Mouse (Mus musculus): ENCODE data around the gene Sh3pxd2b. TPM values are rescaled to one million over a fixed set of nuclear protein-coding genes. Genes with fewer than 3 reads are reported as not detected.

Gene Sh3pxd2b
- total and polyA plus RNA-seq, 2 experiments from 2014 or later = 3.3 to 12.4 TPM

GRCm38 (mm10) chr11:32452745-32453144 lies 105.1 kb downstream of the Sh3pxd2b start:
- H3K36me3 ChIP-seq (replicated peaks; ENCODE audit: control insufficient read depth, insufficient read depth, low read length) = no peaks in the 10 kb centered on the region
- H3K27ac ChIP-seq (ENCODE audit: low read depth) = no peak overlapping the region
- no peak overlapping the region for H3K9ac ChIP-seq (replicated peaks; ENCODE audit: low read depth, low read length)
- DNase-seq (ENCODE audit: low spot score) (no peak), ATAC-seq (ENCODE audit: insufficient read depth, low read depth) (no peak)
- H3K4me1 ChIP-seq (ENCODE audit: control insufficient read depth, insufficient read depth) = peaks cover 9% of the 10 kb centered on the region
- no peaks in the 10 kb centered on the region for H3K27me3 ChIP-seq (ENCODE audit: control insufficient read depth, insufficient read depth, low read length)
- H3K9me3 ChIP-seq (replicated peaks; ENCODE audit: control insufficient read depth, low read length) = no peaks in the 10 kb centered on the region
- no peak for TF ChIP-seq CTCF (IDR thresholded peaks at IDR 0.05; ENCODE audit: low read depth)
- no peak for TF ChIP-seq EP300 (IDR thresholded peaks at IDR 0.05; ENCODE audit: low read depth)
- H3K4me3 ChIP-seq (ENCODE audit: low read depth, low read length) = no peak overlapping the region
- H3K4me2 ChIP-seq (ENCODE audit: low read depth, low read length) = no peak overlapping the region
- WGBS = 89% methylated on average over 4 of the region's 4 CpGs

GRCm38 (mm10) chr11:32453353-32453915 lies 105.8 kb downstream of the Sh3pxd2b start:
- Histone ChIP-seq H3K27me3 (ENCODE audit: control insufficient read depth, insufficient read depth, low read length) (no peaks in the 10 kb centered on the region), H3K27ac (ENCODE audit: low read depth) (no peak overlapping the region), H3K36me3 (replicated peaks; ENCODE audit: control insufficient read depth, insufficient read depth, low read length) (no peaks in the 10 kb centered on the region), H3K4me3 (ENCODE audit: low read depth, low read length) (no peak overlapping the region), H3K9me3 (replicated peaks; ENCODE audit: control insufficient read depth, low read length) (no peaks in the 10 kb centered on the region), H3K4me2 (ENCODE audit: low read depth, low read length) (no peak overlapping the region), H3K9ac (replicated peaks; ENCODE audit: low read depth, low read length) (no peak overlapping the region), H3K4me1 (ENCODE audit: control insufficient read depth, insufficient read depth) (peaks cover 9% of the 10 kb centered on the region)
- TF ChIP-seq EP300 (IDR thresholded peaks at IDR 0.05; ENCODE audit: low read depth) (no peak), CTCF (IDR thresholded peaks at IDR 0.05; ENCODE audit: low read depth) (no peak)
- DNase-seq (ENCODE audit: low spot score) = no peak
- WGBS = 77% methylated on average over 8 of the region's 8 CpGs
- ATAC-seq (ENCODE audit: insufficient read depth, low read depth) = no peak

DNA sequence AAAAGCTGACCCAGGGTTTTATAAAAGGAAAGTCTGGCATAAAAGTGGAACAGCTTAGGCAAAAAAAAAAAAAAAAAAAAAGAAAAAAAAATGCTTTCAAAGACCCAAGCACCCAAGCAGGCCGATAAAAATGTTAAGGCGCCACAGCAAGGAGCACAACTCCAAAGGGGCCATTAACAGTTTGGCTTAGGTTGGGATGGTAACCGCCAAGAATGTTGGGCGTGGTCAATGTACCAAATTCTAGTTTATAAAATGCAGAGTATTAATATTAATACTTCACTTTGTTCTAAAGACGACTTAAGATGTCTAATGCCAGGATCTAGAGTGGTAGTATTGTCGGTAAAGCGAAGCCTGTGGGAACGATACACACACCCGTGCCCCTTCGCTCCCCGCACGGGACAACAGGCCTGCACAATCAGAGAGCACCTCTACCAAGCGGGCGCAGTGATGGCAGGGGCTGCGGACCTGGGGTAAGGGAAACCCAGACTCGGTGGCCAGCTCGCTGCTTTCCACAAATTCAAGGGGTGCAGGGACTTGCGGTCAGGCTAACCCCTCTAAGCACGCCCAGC lies 106.7 kb downstream of the Sh3pxd2b start:
- Histone ChIP-seq H3K27ac (ENCODE audit: low read depth) (peak overlapping the region; percentile 69), H3K4me3 (ENCODE audit: low read depth, low read length) (peak overlapping the region; percentile 69), H3K4me1 (ENCODE audit: control insufficient read depth, insufficient read depth) (peaks cover 9% of the 10 kb centered on the region), H3K9ac (replicated peaks; ENCODE audit: low read depth, low read length) (peak overlapping the region; percentile 77), H3K4me2 (ENCODE audit: low read depth, low read length) (peak overlapping the region; percentile 98), H3K27me3 (ENCODE audit: control insufficient read depth, insufficient read depth, low read length) (no peaks in the 10 kb centered on the region), H3K36me3 (replicated peaks; ENCODE audit: control insufficient read depth, insufficient read depth, low read length) (no peaks in the 10 kb centered on the region), H3K9me3 (replicated peaks; ENCODE audit: control insufficient read depth, low read length) (no peaks in the 10 kb centered on the region)
- ATAC-seq (ENCODE audit: insufficient read depth, low read depth) (peak; percentile 12), DNase-seq (ENCODE audit: low spot score) (no peak)
- WGBS = 6% methylated on average over 19 of the region's 19 CpGs
- no peak for TF ChIP-seq CTCF (IDR thresholded peaks at IDR 0.05; ENCODE audit: low read depth)
- TF ChIP-seq EP300 (IDR thresholded peaks at IDR 0.05; ENCODE audit: low read depth) = no peak

DNA sequence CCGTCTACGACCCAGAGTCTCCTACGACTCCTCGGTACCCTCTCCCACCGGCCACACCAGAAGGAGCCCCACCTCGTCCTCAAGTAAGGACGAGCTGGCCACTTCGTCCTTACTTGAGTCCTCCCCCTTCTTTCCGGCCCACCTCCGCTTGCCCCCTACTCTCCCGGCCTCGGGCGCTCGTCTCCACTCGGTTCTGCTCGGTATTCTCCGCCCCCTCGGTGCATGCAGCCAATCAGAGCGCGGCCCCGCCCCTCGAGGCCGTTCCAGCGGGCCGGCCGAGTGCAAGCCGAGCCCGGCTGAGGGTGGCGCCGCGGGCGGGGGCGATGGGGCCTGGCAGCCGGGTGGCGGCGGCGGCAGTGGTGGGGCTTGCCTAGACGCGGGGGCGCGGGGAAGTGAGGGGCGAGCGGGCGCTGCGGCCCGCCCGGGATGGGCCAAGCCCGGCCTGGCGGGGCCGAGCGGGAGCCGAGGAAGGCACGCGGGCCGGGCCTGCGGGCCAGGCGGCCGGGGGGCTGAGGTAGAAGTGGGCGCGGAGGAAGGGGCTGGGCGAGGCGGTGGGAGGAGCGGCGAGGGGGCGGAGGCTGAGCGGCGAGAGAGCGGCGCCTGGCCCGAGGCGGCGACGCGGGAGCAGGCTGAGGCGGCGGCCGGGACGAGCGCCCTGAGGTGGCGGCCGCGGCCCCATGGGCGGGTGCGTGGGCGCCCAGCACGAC lies 107.3 kb downstream of the Sh3pxd2b start, which contains the start of gene Ubtd2:
Gene Ubtd2 (plus strand): TSS at position 571 of the 707 bp plus-strand sequence.
- peak within 1 kb of the TSS; percentile 98 for H3K4me2 ChIP-seq (ENCODE audit: low read depth, low read length)
- ATAC-seq (ENCODE audit: insufficient read depth, low read depth) = peak; percentile 96

GRCm38 (mm10) chr11:32455507-32456141 lies 108.0 kb downstream of the Sh3pxd2b start:
- peaks cover 9% of the 10 kb centered on the region for H3K4me1 ChIP-seq (ENCODE audit: control insufficient read depth, insufficient read depth)
- ATAC-seq (ENCODE audit: insufficient read depth, low read depth) (peak; percentile 15), DNase-seq (ENCODE audit: low spot score) (peak; percentile 53)
- H3K4me3 ChIP-seq (ENCODE audit: low read depth, low read length) = peak overlapping the region; percentile 69
- TF ChIP-seq CTCF (IDR thresholded peaks at IDR 0.05; ENCODE audit: low read depth) (no peak), EP300 (IDR thresholded peaks at IDR 0.05; ENCODE audit: low read depth) (no peak)
- WGBS = under 1% methylated on average over 53 of the region's 58 CpGs
- peak overlapping the region; percentile 98 for H3K4me2 ChIP-seq (ENCODE audit: low read depth, low read length)
- peak overlapping the region; percentile 94 for H3K27ac ChIP-seq (ENCODE audit: low read depth)
- H3K9me3 ChIP-seq (replicated peaks; ENCODE audit: control insufficient read depth, low read length) = no peaks in the 10 kb centered on the region
- H3K9ac ChIP-seq (replicated peaks; ENCODE audit: low read depth, low read length) = peak overlapping the region; percentile 77
- no peaks in the 10 kb centered on the region for H3K36me3 ChIP-seq (replicated peaks; ENCODE audit: control insufficient read depth, insufficient read depth, low read length)
- H3K27me3 ChIP-seq (ENCODE audit: control insufficient read depth, insufficient read depth, low read length) = no peaks in the 10 kb centered on the region

More for the DNA sequence above, 107.3 kb downstream of the Sh3pxd2b start, which contains the start of gene Ubtd2:
- DNase-seq (ENCODE audit: low spot score) = peak; percentile 92
- Histone ChIP-seq H3K27ac (ENCODE audit: low read depth) (peak within 1 kb of the TSS; percentile 94), H3K4me1 (ENCODE audit: control insufficient read depth, insufficient read depth) (peaks cover 9% of the 10 kb centered on the region), H3K9me3 (replicated peaks; ENCODE audit: control insufficient read depth, low read length) (no peaks in the 10 kb centered on the region), H3K27me3 (ENCODE audit: control insufficient read depth, insufficient read depth, low read length) (no peaks in the 10 kb centered on the region), H3K4me3 (ENCODE audit: low read depth, low read length) (peak within 1 kb of the TSS; percentile 69), H3K9ac (replicated peaks; ENCODE audit: low read depth, low read length) (peak within 1 kb of the TSS; percentile 77), H3K36me3 (replicated peaks; ENCODE audit: control insufficient read depth, insufficient read depth, low read length) (no peaks in the 10 kb centered on the region)
- TF ChIP-seq EP300 (IDR thresholded peaks at IDR 0.05; ENCODE audit: low read depth) (no peak), CTCF (IDR thresholded peaks at IDR 0.05; ENCODE audit: low read depth) (no peak)
- 0% methylated on average over 58 of the region's 86 CpGs for WGBS

Data from heart, postnatal 0 days (tissue).